Mouse (Mus musculus): Measurements from ENCODE around the gene Spata21.

GRCm38 (mm10) chr4:141134751-141135530 lies 46.8 kb downstream of the Spata21 start:
- TF ChIP-seq GATA1 (IDR thresholded peaks at IDR 0.05; ENCODE audit: low read length) (no peak), TAL1 (IDR thresholded peaks at IDR 0.05; ENCODE audit: low read length) (no peak)

Measured in erythroblast, embryonic 14.5 days (primary cell).